Mouse (Mus musculus): Measurements from ENCODE around the gene Foxq1.

Gene Foxq1

DNA sequence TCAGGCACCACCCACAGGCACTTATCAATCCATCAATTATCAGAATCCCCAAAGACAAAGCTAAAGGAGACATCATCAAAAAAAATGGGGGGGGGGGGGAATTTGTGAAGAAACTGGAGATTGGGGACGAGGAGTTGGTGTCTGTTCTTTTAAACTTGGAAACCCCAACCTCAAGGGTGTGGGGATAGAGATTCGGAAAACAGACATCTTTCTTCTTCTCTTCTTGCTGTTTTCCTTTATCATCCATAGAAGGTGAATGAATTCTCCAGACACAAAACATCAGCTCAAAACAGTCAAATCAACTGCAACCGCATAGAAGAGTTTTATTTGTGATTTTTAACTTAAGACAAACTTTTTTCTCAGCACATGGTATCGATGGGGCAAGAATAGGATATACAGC lies at the start of gene Foxq1:
Gene Foxq1 (plus strand): TSS at position 301 of the 400 bp plus-strand sequence.
- DNase-seq (ENCODE audit: low read depth in 1 of 2, low spot score in 2 of 2) = no peak

DNA sequence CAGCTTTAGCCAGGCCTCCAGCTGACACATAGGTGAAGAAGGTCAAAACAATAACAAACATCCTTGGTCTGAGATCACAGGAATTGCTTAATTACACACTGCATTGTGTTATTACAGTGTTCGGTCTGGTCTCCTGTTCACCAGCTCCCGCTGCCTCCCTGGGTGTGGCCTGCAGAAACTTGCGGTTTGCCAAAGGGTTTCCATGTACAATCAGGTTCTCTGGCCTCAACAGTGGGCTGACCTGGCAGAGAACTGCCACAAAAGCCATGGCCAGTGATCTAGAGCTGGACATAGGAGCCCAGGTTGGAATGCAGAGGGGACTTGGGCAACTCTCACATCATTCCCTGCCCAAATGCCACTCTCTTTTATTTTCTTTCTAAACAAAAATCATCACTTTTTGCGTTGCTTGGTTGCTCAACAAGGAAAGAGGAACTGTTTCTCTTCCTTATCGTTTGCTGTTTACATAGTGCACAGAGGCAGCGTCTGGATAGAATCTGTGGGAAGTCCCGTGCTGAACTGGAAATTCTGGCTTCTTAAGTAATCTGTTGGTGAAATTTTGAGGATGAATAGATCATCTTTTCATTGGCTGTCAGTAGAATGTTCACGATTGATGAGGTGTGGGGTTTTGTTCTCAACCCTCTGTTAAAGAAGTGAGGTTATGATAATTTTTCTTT lies 49.3 kb upstream of the Foxq1 start:
- DNase-seq (ENCODE audit: low read depth in 1 of 2, low spot score in 2 of 2) = peak; percentile 55 to 60

DNA sequence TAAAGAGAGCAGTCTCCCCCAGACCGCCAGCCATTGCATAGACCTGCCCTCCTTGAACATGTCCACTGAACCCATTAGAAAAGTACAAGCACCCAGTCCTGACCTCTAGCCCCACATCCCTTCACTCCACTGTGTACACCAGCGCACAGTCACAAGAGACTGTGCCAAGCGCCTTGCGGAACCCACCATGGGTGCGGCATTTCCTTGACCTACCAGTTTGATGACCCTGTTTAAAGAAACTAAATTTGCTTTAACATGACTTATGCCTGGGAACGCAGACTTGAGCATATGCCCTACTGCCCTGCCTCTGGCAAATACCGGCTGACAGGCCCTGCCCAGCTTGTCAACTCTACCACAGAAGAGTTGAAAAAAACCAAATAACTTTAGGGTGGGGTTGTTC lies 40.7 kb upstream of the Foxq1 start:
- no peak for DNase-seq (ENCODE audit: low read depth in 1 of 2, low spot score in 2 of 2)

DNA sequence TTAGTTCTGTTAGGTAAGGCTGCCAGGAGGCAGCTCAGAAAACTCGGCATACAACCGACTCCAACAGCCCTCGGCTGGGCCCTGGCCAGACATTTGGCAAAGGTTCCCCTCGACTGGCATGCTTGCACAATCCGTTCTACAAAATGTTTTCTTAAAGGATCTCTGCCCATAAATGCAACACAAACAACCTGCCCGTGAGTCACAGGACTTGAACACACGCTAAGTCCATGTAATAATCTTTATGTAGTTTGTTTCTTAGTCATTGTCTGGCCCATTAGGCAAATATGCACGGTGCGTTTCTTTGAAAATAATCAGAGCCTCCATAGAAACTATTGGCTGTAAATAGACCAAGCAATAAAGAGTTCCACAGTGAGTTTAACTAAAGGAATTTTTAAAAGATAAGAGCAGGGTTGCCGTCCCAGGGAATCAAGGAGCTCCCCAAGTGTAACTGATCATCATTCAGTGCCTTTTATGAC lies 37.5 kb upstream of the Foxq1 start:
- no peak for DNase-seq (ENCODE audit: low read depth in 1 of 2, low spot score in 2 of 2)

DNA sequence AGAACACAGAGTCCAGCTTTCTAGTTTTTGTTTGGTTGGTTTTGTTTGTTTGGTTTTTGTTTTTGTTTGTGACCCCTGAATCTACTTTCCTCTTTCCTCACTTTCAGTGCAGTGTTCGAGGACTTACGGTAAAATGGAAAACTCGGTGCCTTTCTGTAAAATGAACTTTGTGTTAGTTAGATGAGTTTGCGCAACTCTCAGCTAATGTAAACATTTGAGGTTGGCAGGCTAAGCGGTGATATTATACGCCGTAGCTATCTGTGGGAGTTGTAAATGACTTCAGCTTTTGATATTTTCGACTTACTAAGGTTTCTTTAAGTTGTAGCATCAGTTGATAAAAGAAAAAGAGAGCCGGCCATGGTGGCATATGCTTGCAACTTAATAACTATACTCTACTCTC lies 37.0 kb upstream of the Foxq1 start:
- no peak for DNase-seq (ENCODE audit: low read depth in 1 of 2, low spot score in 2 of 2)

DNA sequence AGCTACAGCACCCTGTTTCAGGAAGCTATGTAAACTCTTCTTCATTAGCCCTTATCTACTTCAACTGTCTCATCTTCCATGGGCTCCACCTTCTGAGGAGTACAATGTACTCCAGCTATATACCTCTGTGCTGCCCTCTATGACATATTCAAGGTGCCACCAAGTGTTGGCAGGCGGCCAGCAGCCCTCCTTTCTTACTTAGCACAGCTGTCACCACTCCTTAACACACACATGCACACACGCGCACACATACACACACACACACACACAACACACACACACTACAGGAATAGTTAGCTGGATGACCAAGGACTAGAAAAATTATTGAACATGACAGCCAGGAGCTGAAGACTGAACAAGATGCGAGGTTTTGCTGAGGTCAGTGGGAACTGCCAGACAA lies 31.0 kb upstream of the Foxq1 start:
- DNase-seq (ENCODE audit: low read depth in 1 of 2, low spot score in 2 of 2) = no peak

DNA sequence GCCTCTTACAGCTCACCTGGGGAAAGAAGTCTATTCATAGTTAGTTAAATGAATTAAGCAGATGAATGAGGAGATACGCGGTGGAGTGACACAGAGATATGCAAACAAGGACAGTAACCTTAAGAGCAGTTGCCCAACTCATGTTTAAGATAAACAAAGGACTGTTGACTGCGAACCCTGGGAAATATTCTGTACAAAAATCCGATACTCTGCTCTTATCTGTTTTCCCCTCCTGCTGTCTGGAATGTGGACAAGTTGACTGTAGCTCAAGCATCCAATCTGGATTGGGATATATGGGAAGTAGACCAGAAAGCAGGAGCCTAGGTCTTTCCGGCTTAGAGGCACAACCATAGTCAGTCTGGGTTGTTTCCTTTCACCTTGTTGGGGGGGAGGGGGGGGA lies 24.7 kb upstream of the Foxq1 start:
- DNase-seq (ENCODE audit: low read depth in 1 of 2, low spot score in 2 of 2) = no peak

DNA sequence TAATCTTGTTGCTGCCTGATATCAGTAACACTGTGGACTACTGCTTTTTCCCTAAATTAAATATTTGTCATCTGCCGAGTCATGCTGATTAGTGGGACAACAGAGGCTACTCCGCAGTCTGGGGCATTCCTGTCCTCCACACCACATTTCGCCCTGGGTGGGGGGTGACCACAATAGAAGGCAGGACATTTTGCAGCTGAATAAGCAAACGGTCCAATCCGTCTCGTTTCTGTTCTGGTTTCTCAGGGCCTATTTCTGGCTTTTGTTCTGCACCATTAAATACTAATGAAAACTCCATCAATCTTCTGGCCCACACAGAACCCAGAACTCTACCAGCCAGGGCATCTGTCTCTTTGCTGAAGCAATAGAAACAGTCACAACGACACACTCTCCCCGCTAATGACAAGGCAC lies 24.3 kb upstream of the Foxq1 start:
- no peak for DNase-seq (ENCODE audit: low read depth in 1 of 2, low spot score in 2 of 2)

DNA sequence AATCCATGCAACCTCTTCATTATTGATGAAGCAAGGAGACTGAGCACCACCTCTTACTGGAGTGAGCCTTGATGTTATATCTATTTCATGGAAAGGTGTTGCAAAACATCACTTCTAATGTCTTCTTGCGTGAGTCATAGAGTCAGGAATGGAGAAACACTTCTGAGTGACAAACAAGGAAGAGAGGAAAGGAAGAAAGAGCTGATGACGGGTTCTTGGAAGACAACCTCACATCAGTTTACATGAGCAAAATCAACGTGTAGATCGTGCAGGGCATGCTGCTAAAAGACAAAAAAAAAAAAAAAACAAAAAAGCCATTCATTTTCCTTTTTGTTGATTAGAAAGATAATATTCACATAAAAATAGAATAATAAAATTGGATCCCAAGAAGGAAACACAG lies 21.2 kb upstream of the Foxq1 start:
- DNase-seq (ENCODE audit: low read depth in 1 of 2, low spot score in 2 of 2) = no peak

DNA sequence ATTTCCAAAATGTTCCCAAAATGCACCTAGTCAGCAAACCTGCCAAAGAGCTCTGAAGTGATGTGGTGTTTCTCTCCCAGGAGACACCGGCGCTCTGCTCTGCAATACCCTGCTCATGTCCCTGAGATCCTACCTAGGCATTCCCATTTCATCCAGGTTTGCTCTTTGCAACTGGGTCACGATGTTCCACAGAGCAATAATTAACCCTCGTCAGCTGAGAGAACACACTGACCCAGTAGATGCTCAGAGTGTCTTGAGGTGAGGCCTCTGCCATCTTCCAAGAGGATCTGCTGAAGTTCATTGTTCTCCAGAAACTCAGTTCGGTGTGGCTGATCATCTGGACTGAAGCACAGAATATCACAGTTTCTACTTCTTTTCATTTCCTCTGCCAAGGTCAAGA lies 12.9 kb upstream of the Foxq1 start:
- no peak for DNase-seq (ENCODE audit: low read depth in 1 of 2, low spot score in 2 of 2)

DNA sequence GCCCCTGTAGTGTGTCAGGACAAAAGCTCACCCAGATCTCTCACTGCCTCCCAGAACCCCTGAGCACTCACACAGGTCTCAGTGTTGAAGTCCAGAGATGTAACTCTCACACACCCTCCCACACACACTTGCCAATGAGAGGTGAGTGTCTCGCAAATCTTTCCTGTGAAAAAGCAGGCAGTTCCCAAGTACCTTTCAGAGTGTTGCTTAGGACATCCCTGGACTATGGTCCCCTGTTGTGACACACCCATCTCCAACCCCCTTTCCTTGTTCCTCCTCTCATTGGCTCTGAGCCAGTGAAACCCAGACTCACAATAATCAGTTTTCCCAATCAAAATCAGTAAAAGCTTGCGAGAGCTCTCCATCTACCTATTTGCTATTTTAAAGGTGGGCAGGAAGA lies 9.2 kb upstream of the Foxq1 start:
- DNase-seq (ENCODE audit: low read depth in 1 of 2, low spot score in 2 of 2) = no peak

DNA sequence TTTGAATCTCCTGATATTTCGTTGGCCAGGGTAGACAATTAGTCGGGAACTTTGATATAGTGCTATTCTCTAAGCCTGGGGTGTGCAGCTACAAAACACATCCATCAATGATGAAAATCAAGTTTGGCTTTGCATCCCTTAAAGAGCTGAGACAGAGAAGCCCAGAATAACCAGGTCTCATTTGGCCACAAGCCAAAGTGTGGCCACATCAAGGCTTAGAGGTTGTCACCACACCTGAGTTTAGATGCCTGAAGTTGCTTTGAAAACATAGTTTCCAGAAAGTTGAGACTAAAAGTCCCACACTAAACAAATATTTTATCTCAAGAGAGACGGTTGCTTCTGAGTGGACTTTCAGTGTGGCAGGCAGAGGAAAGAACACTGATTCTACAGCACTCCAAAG lies 8.7 kb upstream of the Foxq1 start:
- no peak for DNase-seq (ENCODE audit: low read depth in 1 of 2, low spot score in 2 of 2)

DNA sequence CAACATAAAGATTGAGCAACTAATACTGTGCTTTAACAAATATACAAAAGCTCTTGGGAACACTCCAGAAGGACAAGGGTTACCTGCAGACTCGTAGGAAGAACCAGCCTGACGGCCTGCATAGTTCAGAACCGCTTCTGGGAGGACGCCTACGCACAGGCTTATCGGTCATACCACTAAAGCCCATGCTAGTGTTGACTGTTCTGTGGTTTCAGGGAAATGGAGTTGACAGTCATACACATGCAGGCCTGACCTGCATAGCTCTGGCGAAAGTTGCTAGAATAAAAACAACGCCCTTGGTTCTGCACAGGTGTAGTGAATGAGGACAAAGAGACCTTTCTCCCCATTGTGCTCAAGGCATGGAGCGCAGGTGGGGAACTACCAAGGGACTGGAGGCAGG lies 8.3 kb upstream of the Foxq1 start:
- no peak for DNase-seq (ENCODE audit: low read depth in 1 of 2, low spot score in 2 of 2)

DNA sequence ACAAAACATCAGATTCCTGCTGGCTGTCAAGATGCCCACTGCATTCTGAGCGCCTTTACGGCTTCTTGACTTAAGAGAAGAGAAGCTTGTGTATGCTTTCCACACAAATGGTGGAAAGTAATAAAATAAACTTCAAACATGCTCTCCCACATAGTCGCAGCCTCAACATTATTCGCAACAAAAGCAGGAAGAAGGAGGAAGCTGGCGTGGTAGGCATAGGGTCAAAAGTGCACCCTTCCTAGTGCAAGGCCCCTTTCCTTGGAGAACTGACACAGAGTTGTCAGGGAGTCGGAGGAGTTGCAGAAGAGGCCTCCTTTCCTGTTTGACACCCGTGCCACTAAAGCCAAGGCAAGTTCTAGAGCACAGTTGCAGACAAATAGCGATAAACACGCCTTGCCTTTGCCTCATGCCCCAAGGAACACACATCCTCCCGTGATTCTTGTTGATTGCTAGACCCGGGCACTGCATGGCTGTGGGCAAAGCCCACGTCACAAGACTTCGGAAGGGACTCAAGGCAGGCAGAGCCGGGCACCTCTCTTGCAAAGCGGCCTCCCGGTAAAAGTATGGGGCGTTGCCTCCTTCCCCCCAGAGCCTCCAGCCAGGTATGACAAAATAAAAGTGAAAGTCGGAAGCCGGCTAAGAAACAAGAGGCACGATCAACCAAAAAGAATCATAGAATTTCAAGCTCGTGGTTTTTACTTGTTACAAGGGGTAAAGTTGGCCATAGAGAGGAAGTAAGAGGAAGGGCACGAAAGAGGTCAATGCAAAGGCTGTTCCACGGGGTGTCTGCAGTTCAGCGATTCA lies 1.2 kb downstream of the Foxq1 start:
- no peak for DNase-seq (ENCODE audit: low read depth in 1 of 2, low spot score in 2 of 2)

DNA sequence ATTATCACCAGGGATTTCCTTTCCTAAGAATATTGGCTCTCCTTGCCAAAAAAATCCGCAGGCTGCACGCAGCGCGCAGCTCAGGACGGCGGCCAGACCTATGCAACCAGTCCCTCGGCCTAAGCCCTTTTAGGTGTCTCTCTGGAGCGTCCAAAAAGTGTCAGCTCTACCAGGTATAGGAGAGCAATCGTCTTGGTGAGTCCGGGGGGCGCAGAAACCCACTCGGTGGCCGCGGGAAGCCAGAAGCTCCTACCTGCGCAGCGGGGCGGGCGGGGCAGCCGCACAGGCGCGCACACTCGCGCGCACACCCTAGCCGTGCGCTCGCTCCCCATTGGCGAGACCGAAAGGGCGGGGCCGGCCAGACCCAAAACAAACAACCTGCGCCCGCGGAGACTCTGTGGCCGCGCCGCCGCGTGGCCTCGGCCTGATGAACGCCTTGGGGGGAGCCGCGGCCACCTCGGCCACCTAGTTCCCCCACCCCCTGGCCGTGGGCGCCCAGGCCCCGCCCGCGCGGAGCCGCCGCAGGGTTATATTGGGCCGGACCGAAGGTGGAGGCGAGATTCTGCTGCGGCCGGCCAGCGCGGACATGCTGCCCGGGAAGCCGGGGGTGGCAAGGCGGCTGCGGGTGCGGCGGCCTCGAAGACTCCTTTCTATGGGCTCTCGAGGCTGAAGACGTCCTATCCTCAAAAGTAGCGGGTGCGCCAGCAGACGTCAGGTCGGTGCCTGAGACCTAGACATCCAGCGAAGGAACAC lies 2.0 kb downstream of the Foxq1 start:
- no peak for DNase-seq (ENCODE audit: low read depth in 1 of 2, low spot score in 2 of 2)

DNA sequence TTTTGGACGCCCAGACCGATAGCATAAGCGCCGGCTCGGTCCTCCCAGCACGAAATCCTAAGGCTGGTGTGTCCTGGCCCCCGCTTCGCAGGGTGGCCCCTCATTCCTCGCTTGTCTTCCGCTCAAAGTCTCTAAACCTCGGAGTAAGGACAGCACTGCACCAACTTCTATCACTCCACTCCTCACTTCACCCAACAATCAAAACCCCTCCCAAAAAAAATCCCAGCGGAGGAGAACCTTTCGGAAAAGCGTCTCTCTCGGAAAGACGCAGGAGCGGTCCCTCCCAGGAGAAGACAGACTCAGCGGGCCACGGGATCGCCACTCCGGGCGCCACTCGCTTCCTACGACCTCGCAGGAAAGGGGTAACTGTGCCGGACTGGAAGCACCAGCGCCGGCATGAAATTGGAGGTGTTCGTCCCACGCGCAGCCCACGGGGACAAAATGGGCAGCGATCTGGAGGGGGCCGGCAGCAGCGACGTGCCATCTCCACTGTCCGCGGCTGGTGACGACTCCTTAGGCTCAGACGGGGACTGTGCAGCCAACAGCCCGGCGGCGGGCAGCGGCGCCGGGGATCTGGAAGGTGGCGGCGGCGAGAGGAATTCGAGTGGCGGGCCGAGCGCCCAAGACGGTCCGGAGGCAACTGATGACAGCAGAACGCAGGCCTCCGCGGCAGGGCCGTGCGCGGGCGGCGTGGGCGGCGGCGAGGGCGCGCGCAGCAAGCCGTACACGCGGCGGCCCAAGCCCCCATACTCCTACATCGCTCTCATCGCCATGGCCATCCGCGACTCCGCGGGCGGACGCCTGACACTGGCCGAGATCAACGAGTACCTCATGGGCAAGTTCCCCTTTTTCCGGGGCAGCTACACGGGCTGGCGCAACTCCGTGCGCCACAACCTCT lies 2.8 kb downstream of the Foxq1 start, which contains the start of gene A530084C06Rik:
Gene A530084C06Rik (minus strand): TSS at position 813 of the 898 bp plus-strand sequence.
- DNase-seq (ENCODE audit: low read depth in 1 of 2, low spot score in 2 of 2) = peak; percentile 19 to 43

DNA sequence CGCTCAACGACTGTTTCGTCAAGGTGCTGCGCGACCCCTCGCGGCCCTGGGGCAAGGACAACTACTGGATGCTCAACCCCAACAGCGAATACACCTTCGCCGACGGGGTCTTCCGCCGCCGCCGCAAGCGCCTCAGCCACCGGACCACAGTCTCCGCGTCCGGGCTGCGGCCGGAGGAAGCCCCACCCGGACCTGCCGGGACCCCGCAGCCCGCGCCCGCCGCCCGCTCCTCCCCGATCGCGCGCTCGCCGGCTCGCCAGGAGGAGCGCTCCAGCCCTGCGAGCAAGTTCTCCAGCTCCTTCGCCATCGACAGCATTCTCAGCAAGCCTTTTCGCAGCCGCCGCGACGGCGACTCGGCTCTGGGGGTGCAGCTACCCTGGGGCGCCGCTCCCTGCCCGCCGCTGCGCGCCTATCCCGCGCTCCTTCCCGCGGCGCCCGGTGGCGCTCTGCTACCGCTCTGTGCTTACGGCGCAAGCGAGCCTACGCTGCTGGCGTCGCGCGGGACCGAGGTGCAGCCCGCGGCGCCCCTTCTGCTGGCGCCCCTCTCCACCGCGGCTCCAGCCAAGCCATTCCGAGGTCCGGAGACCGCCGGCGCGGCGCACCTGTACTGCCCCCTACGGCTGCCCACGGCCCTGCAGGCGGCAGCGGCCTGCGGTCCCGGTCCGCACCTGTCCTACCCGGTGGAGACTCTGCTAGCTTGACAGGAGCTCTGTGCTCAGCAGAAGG lies 3.6 kb downstream of the Foxq1 start:
- DNase-seq (ENCODE audit: low read depth in 1 of 2, low spot score in 2 of 2) = peak in 1 of 2 experiments; percentile 4

DNA sequence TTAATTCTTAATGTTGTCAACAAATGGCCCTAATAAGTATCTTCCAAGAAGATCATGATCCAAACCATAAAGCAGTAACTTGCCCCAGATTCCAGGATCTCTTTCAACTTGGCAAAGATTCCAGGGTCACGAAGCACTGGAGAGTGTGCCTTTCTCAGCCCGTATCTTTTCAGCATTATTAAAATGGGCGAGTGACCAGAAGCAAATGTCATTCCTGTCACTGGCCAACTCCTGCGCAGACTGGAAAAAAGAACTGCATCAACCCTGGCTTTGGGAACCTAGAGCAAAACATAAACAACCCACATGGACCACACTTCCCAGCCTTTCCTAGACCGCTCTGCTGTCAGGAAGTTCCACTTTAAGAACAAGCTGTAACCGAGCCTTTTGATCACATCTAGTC lies 8.5 kb downstream of the Foxq1 start:
- no peak for DNase-seq (ENCODE audit: low read depth in 1 of 2, low spot score in 2 of 2)

DNA sequence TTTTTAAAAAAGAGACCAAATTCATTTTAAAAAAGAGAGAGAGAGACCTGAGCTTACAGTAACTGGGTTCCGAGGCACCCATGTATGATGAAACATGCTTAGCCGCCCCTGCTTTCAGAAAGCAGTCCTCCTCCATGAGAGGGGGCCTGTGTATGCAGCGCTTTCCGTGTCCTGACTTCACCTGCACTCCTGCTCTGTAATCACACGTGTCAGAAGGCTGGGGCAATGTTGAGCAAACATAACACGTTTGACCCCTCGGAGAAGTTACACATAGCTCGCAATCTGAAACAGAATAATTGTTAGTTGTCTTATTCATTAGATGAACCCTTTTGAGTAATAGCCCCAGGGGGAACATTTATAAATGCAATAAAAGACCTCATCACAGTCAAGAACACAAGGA lies 11.2 kb downstream of the Foxq1 start:
- DNase-seq (ENCODE audit: low read depth in 1 of 2, low spot score in 2 of 2) = no peak

DNA sequence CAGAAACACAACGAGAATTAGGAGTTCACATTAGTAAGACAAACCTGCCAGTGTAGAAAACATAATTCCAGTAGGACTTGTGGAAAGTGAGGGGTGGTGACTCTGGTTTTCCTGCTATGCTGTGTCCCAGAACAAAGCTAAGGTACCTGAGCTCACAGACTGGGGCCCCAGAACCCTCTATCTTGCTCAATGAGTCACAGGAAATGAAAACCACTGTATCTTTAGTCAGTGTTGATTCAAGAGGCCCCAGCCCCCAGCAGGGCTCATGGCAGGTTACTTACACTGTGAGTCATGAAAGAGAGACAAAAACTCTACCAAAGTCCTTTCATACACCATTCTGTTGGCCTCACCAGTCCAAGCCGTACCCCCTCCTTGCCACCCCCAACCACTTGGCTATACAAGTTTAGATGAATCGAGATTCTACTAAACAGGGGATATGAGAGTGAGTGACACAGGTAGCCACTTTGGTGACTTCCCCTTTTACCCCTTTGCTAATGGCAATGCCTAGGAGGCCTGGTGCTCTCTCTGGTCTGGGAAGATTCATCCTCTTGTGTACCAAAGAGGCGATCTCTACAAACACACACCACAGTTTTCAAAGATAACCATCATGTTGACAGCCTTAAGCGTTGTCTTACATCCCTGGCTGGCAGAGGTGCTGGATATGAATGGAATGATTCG lies 11.8 kb downstream of the Foxq1 start:
- DNase-seq (ENCODE audit: low read depth in 1 of 2, low spot score in 2 of 2) = no peak

Data from monocyte, adult 2 months (primary cell).